Mouse (Mus musculus): ENCODE measurements at regions not wholly inside any gene's neighbourhood (a gene's known extent, or its start where the extent isn't known, plus 50 kb on each side); places are given as distances from the start of the nearest gene placed in this dataset.

DNA sequence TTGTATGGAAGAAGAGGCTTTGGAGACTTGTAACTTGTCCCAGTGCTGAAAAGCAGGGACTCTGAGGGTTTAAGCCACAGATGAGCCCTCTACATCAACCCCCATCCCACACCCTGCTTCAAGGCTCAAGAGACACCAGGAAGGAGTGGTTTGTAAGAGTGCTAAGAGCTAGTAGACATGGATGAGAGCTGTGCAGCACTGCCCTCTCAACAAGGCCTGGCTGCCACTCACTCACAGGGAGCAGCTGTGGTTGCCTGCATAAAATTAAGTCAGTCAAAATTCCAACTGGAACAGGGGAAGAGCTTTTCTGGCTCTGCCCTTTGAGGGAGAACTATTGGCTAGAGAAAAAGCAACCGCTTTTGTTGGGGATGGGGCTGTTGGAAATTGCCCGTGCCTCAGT lies 225.5 kb upstream of the Tbl1xr1 start:
- no peak for TF ChIP-seq CTCF (IDR thresholded peaks at IDR 0.05; ENCODE audit: low read depth)
- no peak for TF ChIP-seq EP300 (optimal IDR thresholded peaks at IDR 0.05)
